Mouse (Mus musculus) bone marrow macrophage, adult 2 months (primary cell): Measurements from ENCODE around the gene Slc31a1.

Experiments used
- CTCF ChIP-seq: IDR thresholded peaks from 2 replicates; pipeline ENCODE4 v1.5.1; 2012; ENCODE audit warnings: low read depth, mild to moderate bottlenecking, low read length, moderate library complexity
- POLR2A ChIP-seq: IDR thresholded peaks from 2 replicates; pipeline ENCODE4 v1.6.1; 2012; ENCODE audit warnings: mild to moderate bottlenecking, low read depth, low read length, borderline replicate concordance

DNA sequence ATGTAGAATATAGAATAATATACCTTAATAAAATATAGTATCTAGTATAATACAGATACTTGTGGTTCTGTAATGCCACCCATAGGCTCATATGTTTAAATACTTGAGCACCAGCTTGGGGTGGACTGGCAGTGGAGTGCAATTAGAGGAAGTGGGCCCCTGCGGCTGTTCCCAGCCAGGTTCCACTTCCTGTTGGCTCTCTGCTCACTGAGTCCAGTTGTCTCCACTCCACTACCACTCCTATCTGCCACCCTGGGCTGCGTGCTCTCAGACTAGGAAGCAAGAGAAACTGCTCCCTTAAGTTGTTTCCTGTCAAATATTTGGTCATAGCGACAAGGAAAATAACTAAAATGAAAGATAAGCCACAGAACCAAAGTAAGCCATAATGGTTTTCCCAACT lies 37.8 kb upstream of the Slc31a1 start:
- no peak for TF ChIP-seq POLR2A
- no peak for TF ChIP-seq CTCF
